Mouse (Mus musculus) thymus, postnatal 0 days (tissue): ENCODE data around the gene Patl2. TPM values are rescaled to one million over a fixed set of nuclear protein-coding genes. Genes with fewer than 3 reads are reported as not detected.
A peak's percentile ranks its signal among the peaks of the same experiment; 100 is the strongest.
"Not testable (repeated sequence)": the region's sequence is repeated elsewhere in the genome, so short reads cannot be mapped to it uniquely, and the experiment has no call there.

Experiments
- DNase-seq: peaks from one replicate; pipeline ENCODE4 v3.0.0-alpha.2; 2015; ENCODE audit warnings: low spot score
- polyA plus RNA-seq: library from polyadenylated mRNA; unstranded; fragments of >200 nt; fragmentation: Nextera tagmentation; extraction: Ambion mirVana; gene quantifications from 2 replicates; pipeline ENCODE4 v1.2.1, GENCODE M21; 2015

Gene Patl2
- 1.1 and 2.5 TPM in 2 replicates for polyA plus RNA-seq

DNA sequence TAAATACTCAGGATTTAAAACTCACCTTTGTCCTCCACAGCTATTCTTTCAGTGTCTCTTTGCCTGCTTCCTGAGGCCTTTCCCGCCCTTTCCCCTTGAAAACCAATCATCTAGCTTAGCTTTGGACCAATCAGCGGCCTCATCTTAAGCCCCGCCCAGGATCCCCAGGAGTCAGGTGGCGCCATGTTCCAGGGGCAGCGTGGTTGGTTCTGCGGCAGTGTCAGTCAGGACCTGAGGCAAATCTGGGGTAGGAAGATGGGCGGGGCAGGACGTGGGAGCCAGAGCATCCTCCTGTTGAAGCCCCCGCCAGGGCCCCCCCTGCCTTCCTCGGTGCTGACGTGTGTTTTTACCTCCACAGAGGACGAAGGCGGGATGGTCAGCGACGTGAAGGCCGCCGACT is at the start of gene Patl2, which contains the start of gene Terb2:
TSS of gene Patl2 (minus strand) at position 84 of the 400 bp plus-strand sequence.
TSS of gene Terb2 (plus strand) at position 167 of the 400 bp plus-strand sequence.
- DNase-seq = no peak

DNA sequence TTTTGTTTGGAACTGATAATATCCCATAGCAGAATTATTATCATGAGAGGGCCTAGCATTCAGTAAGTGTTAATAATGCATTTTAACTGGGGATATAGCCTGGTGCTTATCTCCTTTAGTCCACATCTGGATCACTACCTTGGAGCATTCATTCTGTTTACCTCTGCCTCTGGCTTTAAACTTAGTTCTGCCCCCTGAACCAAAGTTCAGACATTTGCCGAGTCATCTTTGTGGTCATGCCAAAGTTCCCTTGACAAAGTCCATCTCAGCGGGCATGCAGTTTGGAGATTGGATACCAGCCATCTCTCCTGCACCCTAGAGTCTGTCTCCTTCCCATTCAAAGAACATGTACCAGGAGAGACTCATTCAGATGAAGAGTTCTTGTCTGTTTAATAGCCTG is 49.4 kb upstream of the Patl2 start:
- no peak for DNase-seq

DNA sequence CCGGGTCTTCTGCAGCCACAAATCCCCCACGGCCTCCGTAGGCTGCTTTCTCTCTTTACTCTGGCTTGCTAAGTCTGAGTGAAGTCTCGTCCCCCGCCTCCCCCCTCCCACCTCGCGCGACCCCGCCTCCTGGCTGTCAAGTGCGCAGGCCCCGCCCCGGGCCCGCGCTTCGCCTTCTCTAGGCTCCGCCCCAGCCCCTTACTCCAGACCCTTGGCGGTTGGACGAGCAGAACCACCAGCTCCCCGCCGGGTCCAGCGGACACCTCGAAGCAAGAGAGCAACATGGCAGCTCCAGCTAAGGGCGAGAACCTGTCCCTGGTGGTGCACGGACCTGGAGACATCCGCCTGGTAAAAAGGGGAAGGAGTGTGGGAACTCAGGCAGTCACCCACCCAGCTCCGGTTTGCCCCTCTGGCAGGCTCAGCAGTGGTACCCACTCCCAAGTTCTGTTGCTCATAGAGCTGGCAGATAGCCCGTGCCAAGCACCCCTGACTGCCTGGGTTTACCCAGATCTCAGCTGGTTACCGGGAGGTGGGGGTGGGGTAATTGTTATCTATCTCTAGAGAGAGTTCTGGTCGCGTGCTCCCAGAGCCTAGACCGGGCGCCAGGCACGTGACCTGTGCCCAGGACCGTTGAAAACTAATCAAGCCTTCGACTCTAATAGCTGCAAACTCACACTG is 48.8 kb upstream of the Patl2 start, which contains the start of gene Sord:
TSS of gene Sord (plus strand) at position 139 of the 678 bp plus-strand sequence.
- DNase-seq = peak; percentile 89

DNA sequence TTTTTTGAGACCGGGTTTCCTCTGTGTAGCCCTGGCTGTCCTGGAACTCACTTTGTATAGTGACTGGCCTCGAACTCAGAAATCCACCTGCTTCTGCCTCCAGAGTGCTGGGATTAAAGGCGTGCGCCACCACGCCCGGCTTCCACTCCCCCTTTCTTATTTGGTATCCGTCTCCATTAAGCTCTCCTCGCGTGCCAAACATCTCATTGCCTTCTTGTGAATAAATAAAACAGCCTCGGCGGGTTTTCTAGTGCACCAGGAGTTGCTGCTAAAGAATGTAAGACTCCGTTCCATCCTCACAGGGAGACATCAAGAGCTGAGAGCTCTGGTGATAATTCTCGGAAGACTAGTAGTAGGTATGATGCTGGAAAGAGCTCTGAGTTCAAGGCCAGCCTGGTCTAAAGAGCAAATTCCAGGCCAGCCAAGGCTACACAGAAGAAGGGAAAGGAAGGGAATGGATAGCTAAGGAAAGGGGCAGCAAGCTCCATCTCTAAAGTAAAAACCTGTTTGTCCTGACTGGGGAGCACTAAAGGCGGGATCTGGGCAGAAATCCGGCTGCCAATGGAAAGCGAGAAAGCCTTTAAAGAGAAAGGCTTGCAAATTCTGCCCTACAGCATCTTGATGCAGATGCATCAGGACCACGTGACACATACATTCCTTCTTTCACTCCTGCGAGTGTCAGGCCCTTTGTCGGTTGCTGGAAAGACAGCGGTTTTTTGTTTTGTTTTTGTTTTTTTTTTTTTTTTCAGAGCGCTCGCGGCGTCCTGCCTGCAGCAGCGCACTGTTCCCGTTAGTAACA is 48.0 kb upstream of the Patl2 start:
- no peak for DNase-seq

DNA sequence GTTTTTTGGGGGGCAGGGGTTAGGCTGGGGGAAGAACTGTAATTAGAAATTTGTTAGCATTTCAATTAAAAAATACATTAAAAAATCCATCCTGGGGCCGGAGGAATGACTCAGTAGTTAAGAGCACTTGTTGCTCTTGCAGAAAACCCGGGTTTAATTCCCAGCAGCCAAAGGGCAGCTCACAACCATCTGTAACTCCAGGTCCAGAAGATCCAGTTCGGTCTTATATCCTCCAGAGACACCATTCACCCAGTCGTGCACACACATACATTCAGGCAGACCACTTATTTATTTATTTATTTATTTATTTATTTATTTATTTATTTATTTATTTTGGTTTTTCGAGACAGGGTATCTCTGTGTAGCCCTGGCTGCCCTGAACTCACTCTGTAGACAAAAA is 47.4 kb upstream of the Patl2 start:
- DNase-seq = no peak

DNA sequence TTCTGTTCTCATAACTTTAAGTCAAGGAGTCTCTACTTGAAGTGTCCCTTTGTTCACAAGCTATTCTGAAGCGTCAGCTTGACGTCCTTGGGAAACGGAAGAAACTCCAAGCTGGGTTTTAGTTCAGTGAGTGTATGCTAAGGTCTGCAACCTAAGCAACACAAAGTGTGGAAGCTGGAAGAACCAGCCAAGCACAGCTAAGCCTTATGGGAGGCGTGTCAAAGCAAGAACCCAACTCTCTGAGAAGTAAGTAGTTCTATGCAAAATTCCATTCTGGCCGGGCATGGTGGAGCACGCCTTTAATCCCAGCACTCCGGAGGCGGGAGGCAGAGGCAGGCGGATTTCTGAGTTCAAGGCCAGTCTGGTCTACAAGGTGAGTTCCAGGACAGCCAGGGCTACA is 45.6 kb upstream of the Patl2 start:
- no peak for DNase-seq

DNA sequence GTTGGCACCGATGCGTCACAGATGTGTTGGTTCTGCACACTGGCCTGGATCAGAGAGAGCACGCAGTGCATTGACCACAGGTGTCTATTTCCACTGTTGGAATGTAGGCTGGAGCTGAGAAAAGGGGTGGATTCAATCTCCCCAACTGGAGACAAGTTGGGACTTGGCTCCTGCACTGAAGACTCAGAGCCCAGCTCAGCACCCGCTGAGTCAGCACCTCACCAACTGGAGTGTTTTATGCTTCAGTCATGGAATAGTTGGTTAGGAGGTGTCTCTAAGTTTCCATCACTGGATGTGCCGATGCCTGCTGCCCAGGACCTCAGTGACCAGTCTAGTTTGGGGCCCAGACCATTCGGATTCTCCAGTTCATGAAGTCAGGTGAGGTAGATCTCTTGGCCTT is 44.4 kb upstream of the Patl2 start:
- no peak for DNase-seq

DNA sequence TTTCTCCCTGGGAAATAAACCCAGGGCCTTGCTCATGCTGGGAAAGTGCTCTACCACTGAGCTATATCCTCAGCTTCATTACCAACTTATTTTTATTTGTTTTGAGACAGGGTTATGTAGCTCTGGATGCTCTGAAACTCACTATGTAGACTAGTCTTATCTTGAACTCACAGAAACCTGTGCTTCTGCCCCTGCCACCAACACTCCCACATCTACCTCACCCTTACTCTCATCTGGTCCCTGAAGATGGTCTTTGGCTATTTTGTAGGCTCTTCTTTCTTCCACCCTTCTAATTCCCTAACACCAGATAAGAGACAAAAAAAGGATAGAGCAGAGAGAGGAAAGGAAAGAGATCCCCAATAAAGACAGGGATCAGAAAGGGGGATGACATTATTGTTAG is 37.7 kb upstream of the Patl2 start:
- DNase-seq = no peak

DNA sequence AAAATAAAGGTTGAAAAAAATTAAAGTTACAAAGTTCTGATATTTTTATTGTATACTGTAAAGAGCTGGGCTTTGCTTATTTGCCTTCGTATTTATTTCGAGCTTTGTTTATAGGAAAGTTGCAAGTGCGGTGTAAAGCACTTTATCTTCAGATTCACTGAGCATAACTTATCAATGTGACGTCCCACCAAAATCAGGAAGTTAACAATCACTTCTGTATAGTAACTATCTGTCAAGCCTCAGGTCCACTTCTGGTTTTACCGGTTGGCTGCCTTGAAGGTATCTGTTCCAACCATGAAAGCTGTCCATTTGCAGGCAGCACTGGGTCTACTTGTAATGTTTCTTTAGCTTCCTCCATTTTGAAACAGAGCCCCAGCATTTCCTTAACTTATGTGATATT is 36.3 kb upstream of the Patl2 start:
- DNase-seq = no peak

DNA sequence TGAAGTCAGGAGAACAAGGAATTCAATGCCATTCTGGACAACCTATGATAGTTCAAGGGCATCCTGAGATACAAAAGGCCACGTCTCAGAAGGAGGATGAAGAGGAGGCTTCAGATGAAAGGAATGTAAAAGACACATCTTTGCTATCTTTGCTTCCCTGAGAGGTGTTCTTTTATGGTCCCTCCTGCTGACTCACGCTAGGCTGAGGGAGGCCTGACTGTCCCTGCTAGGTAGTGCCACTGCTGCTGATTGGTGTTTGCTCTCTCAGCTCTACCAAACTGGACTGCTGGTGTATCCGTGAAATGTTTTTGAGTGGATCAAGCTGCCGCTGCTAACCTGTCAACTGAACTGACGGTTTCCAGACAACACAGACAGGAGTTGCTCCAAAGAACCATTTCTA is 35.8 kb upstream of the Patl2 start:
- no peak for DNase-seq

DNA sequence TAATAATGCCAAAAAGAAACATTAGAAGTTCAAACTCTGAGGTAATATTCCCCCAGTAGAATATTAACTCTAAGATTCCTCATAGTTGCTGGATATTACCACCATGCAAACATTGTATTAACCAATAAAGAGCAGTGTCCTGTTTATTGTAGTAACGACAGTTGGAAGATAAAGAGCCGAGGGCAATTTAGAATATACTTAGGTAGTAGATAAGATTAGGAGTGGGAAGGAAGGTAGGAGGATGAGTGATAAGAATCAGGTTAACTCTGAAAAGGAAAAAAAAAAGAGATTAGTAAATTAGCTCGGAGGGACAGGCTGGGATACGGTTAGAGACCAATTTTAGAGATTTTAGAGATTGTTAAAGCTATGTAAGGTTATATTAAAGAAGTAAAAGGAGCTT is 35.4 kb upstream of the Patl2 start:
- DNase-seq = no peak

DNA sequence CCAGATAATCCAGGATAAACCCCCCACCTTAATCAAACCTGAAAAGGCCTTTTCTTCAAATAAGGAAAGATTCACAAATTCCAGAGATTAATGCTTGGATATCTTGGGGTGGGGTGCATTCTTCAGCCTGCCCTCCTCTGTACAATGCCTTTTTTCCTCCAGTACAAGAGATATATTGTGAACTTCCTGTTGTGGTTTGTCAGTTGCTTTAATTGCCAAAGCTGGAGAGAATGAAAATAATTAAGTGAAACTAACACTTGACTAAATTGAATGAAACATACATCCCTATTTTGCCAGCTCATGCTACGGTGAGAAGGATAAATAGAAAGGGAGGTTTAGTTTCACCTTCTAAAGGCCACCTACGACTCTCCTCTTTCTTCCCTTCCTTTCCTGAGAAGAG is 32.2 kb upstream of the Patl2 start:
- DNase-seq = no peak

DNA sequence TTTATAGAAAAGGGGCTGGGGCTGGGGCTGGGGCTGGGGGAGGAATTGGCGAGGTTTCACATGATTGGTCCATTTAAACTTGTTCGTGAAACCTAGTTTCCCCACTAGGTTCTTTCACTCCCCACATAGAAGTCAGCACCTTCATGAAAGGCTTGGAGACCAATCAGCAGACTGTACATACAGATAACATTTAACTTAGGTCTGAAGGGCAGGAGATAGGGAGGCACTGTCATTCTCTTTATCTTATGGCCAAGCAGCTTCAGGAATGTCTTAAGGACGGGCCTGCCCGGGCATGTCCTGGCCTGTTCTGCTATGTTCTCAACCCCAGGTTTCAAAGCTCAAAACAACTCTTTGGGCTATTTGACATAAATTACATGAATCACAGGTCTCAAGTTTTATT is 31.1 kb upstream of the Patl2 start:
- not testable (repeated sequence) for DNase-seq

DNA sequence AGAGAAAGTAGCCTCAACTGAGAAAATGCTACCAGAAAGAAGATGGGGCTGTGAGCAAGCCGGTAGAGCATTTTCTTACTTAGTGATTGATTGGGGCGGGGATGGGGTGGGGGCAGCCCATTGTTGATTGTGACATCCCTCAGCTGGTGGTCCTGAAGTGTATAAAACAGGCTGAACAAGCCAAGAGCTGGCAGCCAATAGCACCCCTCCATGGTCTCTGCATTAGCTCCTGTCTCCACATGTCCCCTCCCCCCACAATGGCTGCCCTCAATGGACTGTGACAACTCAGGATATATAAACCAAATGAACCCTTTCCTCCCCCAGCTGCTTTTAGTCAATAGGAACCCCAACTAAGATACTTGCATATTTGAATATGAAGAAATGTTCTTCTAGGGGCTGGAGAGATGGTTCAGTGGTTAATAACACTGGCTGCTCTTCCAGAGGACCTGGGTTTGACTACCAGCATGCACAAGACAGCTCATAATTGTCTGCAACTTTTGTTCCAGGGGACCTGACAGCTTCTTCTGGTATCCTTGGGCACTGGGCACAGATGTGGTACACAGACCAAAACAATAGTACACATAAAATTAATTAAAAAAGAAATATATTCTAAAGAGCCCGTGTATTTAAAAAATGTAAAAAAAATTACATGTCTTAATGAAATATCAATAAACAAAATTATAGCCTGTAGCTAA is 24.7 kb upstream of the Patl2 start:
- no peak for DNase-seq

DNA sequence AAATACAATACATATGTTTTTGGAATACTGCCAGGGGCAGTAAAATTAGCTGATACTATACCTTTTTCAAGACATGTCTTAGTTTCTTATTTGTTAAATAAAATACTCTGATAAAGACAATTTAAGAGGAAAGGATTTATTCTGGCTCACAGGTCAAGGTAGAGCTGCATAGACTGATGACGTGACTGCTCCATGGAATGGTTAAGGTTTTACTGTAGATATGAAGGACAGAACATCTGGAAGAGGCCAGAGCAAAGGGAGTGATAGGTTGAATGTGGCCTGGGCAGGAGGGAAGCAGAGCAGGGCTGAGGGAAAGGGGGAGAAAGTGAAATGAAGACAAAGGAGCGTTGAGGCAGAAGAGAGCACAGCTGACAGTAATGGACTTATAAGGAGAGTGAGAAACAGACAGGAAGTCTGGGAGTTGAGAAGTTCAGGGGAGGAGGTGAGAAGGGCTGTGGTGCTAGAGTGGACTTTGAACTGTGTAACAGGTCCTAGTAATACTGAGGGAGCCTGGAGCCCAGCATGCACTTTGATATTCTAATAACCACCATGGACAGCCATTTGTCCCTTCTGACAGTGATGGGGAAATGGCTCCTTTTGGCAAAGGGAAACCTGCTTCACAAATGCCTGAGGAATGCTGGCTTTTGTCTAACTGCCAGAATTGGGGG is 20.6 kb upstream of the Patl2 start:
- no peak for DNase-seq

DNA sequence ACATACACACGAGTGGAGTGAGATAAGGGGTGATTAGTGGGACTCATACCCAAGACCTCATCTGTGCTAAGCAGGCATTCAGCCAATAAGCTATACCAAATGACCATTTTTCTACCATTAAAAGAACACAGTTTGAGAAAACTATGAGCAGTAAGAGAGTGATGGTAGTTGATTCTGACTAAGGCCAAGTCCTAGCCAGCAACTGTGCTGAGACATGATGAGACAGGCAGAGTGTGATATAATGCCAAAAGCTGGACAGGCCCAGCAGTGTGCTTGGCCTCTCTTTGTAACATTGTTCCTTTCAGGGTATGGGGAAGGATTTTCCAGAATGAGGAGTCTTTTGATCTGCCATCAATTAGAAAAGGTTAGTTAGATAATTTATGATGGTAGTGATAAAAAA is 15.5 kb upstream of the Patl2 start:
- DNase-seq = no peak

DNA sequence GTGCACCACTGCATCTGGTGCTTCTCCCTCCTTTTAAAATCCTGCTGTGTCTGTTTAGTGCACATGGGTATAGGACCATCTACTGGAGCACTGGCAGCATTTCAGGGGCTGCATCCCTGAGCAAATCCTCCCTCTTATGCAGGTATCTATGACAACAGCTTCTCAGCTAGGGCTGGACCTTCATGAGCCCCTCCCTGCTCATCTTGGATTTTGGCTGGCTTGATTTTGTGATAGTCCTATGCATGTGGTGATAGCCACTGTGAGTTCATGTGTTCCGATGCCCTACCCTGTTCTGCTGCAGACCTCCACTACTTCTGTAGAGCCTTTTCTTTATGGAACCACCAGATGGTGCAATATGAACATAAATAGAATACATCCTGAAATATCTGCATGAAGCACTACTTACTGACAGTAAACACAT is 8.5 kb upstream of the Patl2 start:
- peak; percentile 64 for DNase-seq

DNA sequence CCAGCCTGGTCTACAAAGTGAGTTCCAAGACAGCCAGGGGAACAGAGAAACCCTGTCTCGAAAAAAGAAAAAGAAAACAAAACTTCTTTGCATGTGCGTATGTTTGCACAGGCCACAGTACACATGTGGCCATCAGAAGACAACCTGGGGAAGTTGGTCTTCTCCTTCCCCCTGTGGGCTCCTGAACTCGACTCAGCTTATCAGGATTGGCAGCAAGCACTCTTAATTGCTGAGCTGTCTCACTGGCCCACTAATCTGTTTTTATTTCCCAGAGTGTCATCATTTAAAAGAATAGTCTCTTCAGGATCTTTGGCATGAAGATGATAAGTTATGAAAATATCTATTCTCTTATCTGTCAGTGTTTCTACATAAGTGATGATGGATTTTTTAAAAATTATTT is 5.9 kb upstream of the Patl2 start:
- DNase-seq = no peak

DNA sequence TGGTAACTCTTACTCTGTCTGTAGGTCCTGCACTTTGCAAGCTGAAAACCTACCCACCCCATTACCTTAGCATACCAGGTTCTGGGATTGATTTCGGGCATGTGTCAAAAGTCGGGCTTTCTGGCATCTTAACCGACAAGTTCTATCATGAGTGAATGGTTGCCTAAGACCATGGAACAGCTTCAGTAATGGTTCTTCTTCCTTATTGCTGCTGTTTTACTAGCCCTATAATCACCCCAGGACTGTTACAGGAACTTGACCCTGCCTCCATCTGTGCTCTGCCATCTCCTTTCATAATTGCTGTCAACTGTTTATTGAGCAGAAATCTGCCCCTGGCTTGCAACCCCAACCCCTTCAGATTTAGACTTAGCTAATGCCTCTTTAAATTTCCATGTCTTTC is 762 bp upstream of the Patl2 start:
- no peak for DNase-seq

DNA sequence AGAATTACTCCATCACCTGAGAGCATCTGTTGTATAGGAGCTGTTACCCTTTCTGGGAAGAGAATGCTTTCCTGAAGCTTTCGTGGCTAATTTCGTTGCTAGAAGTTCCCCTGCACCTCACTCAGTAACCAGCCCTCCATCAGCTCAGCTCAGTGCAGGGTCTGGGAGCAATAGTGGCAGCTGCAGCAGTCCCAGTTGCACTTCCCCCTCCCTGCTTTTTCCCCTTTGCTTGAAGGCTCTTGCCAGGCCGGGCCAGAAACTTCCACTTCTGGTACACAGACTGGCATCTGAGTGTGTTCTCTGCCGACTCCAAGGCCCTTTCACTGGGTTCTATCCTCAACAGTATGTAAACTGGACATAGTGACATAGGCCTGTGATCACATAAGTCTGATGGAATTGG is 903 bp downstream of the Patl2 start:
- no peak for DNase-seq

DNA sequence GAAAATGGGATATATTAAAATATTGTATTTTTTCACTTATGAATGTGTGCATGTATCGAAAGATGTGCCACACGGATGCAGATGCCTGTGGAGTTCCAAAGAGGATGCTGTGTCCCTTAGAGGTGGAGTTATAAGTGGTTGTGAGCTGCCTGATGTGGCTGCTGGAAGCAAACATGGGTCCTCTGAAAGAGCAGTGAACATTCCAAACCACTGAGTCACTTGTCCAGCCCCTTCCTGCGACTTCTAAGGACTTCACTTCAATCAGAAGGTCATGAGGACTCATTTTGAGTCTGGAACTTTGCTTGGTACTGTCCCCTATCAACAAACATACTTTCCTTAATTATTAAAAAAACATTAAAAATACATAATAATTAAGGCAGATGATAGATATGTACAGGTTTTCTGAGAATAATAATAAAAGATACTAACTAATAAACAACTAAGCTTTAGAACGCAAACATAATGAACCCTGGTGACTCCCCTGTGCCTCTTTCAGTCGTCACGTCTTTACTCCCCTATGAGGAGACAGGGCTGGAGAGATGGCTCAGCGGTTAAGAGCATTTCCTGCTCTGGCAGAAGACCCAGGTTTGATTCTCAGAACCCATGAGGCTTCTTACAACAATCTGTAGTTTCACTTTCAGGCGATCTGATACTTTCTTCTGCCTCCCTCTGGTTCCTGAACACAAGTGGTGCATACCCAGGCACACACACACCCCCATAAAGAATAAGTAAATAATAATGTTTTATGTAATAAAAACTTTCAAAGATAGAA is 5.8 kb downstream of the Patl2 start:
- DNase-seq = peak; percentile 71
